Mouse (Mus musculus) olfactory bulb, adult 2 months (tissue): ENCODE data around the gene Mrpl23. TPM values are rescaled to one million over a fixed set of nuclear protein-coding genes. Genes with fewer than 3 reads are reported as not detected.

Source experiments
- H3K27ac ChIP-seq: fragments of 200-500 bp; 2 replicates; pipeline ENCODE4 v1.5.1; 2012; ENCODE audit warnings: low read depth, low read length; ENCODE audit not compliant: insufficient read depth
- H3K4me1 ChIP-seq: fragments of 200-500 bp; 2 replicates; pipeline ENCODE4 v1.6.1; 2012; ENCODE audit warnings: low read length; ENCODE audit not compliant: control insufficient read depth, insufficient read depth
- H3K4me3 ChIP-seq: fragments of 200-500 bp; 2 replicates; pipeline ENCODE4 v1.5.1; 2012; ENCODE audit warnings: mild to moderate bottlenecking, low read depth, low read length, moderate library complexity; ENCODE audit not compliant: insufficient read depth
- CTCF ChIP-seq: fragments of 200-500 bp; IDR thresholded peaks from 2 replicates; pipeline ENCODE4 v1.5.1; 2012; ENCODE audit warnings: low read depth, mild to moderate bottlenecking, low read length, moderate library complexity; ENCODE audit not compliant: insufficient read depth
- POLR2A ChIP-seq: fragments of 200-500 bp; IDR thresholded peaks from 2 replicates; pipeline ENCODE4 v1.6.1; 2012; ENCODE audit warnings: mild to moderate bottlenecking, low read depth, low read length, moderate library complexity; ENCODE audit not compliant: insufficient read depth
- WGBS: fragments of 180-500 bp; shearing (Covaris S2); methylation state at CpG from one replicate; pipeline ENCODE4 v1.1.7; 2018; 5-methylcytosine and 5-hydroxymethylcytosine counted together
- polyA plus RNA-seq: library from polyadenylated mRNA; stranded (reverse); fragments of >200 nt; gene quantifications from 2 replicates; pipeline ENCODE4 v1.2.4, GENCODE M21; 2012; ENCODE audit warnings: low replicate concordance; ENCODE audit not compliant: missing spikeins, insufficient read depth, insufficient read length

The Mrpl23 gene
- polyA plus RNA-seq, 1 experiment = not detected

- H3K27ac ChIP-seq = no peak overlapping the region
- H3K4me1 ChIP-seq = peaks cover 7% of the 10 kb centered on the region
- TF ChIP-seq CTCF = no peak
- no peak for TF ChIP-seq POLR2A
- WGBS = 71% methylated on average over 11 of the region's 11 CpGs
- H3K4me3 ChIP-seq = no peak overlapping the region
These were observed 21.2 kb downstream of the Mrpl23 start for GRCm38 (mm10) chr7:142553417-142554335.

- TF ChIP-seq POLR2A (no peak), CTCF (no peak)
- Histone ChIP-seq H3K4me1 (peaks cover 7% of the 10 kb centered on the region), H3K27ac (no peak overlapping the region), H3K4me3 (no peak overlapping the region)
- 35% methylated on average over 1 of the region's 1 CpGs for WGBS
These were observed 22.1 kb downstream of the Mrpl23 start for GRCm38 (mm10) chr7:142554625-142555024.

- Histone ChIP-seq H3K4me1 (peaks cover 7% of the 10 kb centered on the region), H3K27ac (no peak overlapping the region), H3K4me3 (no peak overlapping the region)
- 92% methylated on average over 8 of the region's 8 CpGs for WGBS
- no peak for TF ChIP-seq POLR2A
- TF ChIP-seq CTCF = no peak
These were observed 23.0 kb downstream of the Mrpl23 start for GRCm38 (mm10) chr7:142555366-142556088.

- WGBS = 95% methylated on average over 2 of the region's 2 CpGs
- H3K4me1 ChIP-seq = peaks cover 7% of the 10 kb centered on the region
- TF ChIP-seq POLR2A = no peak
- no peak for TF ChIP-seq CTCF
- no peak overlapping the region for H3K4me3 ChIP-seq
- H3K27ac ChIP-seq = no peak overlapping the region
These were observed 23.6 kb downstream of the Mrpl23 start for GRCm38 (mm10) chr7:142556089-142556476.

GRCm38 (mm10) chr7:142557696-142558095 lies 25.2 kb downstream of the Mrpl23 start:
- TF ChIP-seq POLR2A = no peak
- TF ChIP-seq CTCF = no peak
- Histone ChIP-seq H3K4me1 (peaks cover 7% of the 10 kb centered on the region), H3K27ac (no peak overlapping the region), H3K4me3 (no peak overlapping the region)
- 64% methylated on average over 6 of the region's 6 CpGs for WGBS

GRCm38 (mm10) chr7:142558511-142559146 lies 26.1 kb downstream of the Mrpl23 start:
- peaks cover 7% of the 10 kb centered on the region for H3K4me1 ChIP-seq
- no peak overlapping the region for H3K4me3 ChIP-seq
- no peak overlapping the region for H3K27ac ChIP-seq
- TF ChIP-seq CTCF (no peak), POLR2A (no peak)
- 94% methylated on average over 9 of the region's 9 CpGs for whole genome bisulfite sequencing

GRCm38 (mm10) chr7:142559651-142560175 lies 27.2 kb downstream of the Mrpl23 start:
- TF ChIP-seq CTCF (no peak), POLR2A (no peak)
- 79% methylated on average over 5 of the region's 5 CpGs for WGBS
- H3K4me1 ChIP-seq = peaks cover 2% of the 10 kb centered on the region; the same call in 1 of the 2 replicates
- H3K27ac ChIP-seq = no peak overlapping the region
- H3K4me3 ChIP-seq = no peak overlapping the region

GRCm38 (mm10) chr7:142560942-142561855 lies 28.7 kb downstream of the Mrpl23 start:
- no peak overlapping the region for H3K4me3 ChIP-seq

More at GRCm38 (mm10) chr7:142560942-142561855, 28.7 kb downstream of the Mrpl23 start:
- no peak for TF ChIP-seq CTCF
- no peak for TF ChIP-seq POLR2A
- Histone ChIP-seq H3K27ac (no peak overlapping the region), H3K4me1 (no peaks in the 10 kb centered on the region)
- 59% methylated on average over 18 of the region's 18 CpGs for WGBS
